Mouse (Mus musculus): ENCODE measurements around the gene Ints13. TPM values are rescaled to one million over a fixed set of nuclear protein-coding genes. Genes with fewer than 3 reads are reported as not detected.

The Ints13 gene
- total and polyA plus RNA-seq, 3 experiments = 8.5 to 18.2 (median 17.8) TPM

DNA sequence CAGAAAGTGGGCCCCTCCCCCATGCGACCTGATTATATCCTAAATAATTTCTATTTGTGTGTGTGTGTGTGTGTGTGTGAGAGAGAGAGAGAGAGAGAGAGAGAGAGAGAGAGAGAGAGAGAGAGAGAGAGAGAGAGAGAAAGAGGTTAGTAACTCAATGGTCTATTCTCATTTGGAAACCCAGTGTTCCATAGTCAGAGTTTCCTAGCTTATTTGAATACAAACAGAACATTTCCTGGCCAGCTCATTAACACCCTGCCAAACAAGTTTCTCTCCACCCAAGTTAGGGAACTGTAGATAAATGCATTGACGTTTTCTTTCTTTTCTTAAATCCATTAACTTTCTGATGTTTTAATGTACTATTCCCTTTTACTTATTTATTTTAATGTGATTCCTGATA, 39.6 kb downstream of the Ints13 start:
- no peak for DNase-seq
- Histone ChIP-seq H3K4me1 (ENCODE audit: control insufficient read depth, insufficient read depth, low read length) (peaks cover 3% of the 10 kb centered on the region; the same call in 1 of the 2 replicates), H3K9ac (ENCODE audit: low read depth, low read length) (no peak overlapping the region), H3K36me3 (ENCODE audit: control insufficient read depth, insufficient read depth, low read length) (no peaks in the 10 kb centered on the region), H3K4me3 (no peak overlapping the region), H3K79me2 (replicated peaks; ENCODE audit: control insufficient read depth, insufficient read depth, low read length) (no peaks in the 10 kb centered on the region), H3K27me3 (ENCODE audit: control insufficient read depth, insufficient read depth, low read length) (no peaks in the 10 kb centered on the region), H3K27ac (no peak overlapping the region; the same call in 1 of the 2 replicates)
- TF ChIP-seq CTCF (IDR thresholded peaks at IDR 0.05) = no peak
- TF ChIP-seq POLR2A (IDR thresholded peaks at IDR 0.05; ENCODE audit: insufficient read depth, low read depth, low read length) = no peak
- no peak for TF ChIP-seq EP300 (IDR thresholded peaks at IDR 0.05; ENCODE audit: insufficient read depth, low read depth, low read length)
- whole genome bisulfite sequencing = 46% methylated on average over 2 of the region's 2 CpGs
- intact Hi-C loops (cut with DNase I) = no loop called here

DNA sequence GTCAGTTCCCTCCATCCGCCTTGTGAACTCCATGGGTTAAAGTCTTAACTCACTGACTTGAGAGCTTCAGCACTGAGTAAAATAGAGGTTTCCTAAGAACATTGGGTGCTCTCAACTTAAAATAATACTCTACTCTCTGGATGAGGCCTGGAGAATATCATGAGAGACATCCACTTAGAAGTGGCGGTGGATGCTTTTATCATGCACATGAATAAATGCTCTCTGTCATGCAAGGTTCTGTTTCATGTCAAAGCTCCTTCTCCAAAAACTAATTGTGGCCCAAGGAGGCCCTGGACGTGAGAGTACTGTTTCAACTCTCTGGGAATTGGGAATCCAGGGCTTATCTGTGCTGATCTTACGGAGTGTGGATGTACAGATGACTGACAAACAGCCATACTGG, 40.5 kb downstream of the Ints13 start:
- intact Hi-C loops (cut with DNase I) = no loop called here
- TF ChIP-seq CTCF (IDR thresholded peaks at IDR 0.05) (no peak), POLR2A (IDR thresholded peaks at IDR 0.05; ENCODE audit: insufficient read depth, low read depth, low read length) (no peak), EP300 (IDR thresholded peaks at IDR 0.05; ENCODE audit: insufficient read depth, low read depth, low read length) (no peak)
- WGBS = 87% methylated on average over 4 of the region's 4 CpGs
- no peak overlapping the region; the same call in 1 of the 2 replicates for H3K27ac ChIP-seq
- H3K79me2 ChIP-seq (replicated peaks; ENCODE audit: control insufficient read depth, insufficient read depth, low read length) = no peaks in the 10 kb centered on the region
- DNase-seq = no peak
- H3K4me1 ChIP-seq (ENCODE audit: control insufficient read depth, insufficient read depth, low read length) = peaks cover 3% of the 10 kb centered on the region; the same call in 1 of the 2 replicates
- H3K36me3 ChIP-seq (ENCODE audit: control insufficient read depth, insufficient read depth, low read length) = no peaks in the 10 kb centered on the region
- no peak overlapping the region for H3K9ac ChIP-seq (ENCODE audit: low read depth, low read length)
- H3K4me3 ChIP-seq = no peak overlapping the region
- no peaks in the 10 kb centered on the region for H3K27me3 ChIP-seq (ENCODE audit: control insufficient read depth, insufficient read depth, low read length)

DNA sequence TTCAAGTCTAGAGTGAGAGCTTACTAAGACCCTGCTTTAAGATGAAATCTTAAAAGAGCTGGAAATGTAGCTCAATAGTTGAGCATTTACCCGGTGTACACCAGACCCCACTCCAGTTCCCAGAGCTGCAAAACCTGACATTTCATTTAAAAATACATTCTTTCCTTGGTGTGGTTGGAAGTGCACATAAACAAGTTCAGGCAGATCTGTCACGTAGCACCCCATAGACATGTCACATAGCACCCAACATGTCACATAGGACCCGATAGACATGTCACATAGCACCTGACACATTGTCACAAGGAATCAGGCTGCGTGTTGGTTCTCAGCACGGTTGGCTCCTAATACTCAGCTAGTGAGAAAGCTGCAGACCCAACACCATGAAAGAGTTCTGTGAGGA, 42.1 kb downstream of the Ints13 start:
- Histone ChIP-seq H3K36me3 (ENCODE audit: control insufficient read depth, insufficient read depth, low read length) (no peaks in the 10 kb centered on the region), H3K27ac (no peak overlapping the region), H3K9ac (ENCODE audit: low read depth, low read length) (no peak overlapping the region), H3K79me2 (replicated peaks; ENCODE audit: control insufficient read depth, insufficient read depth, low read length) (no peaks in the 10 kb centered on the region), H3K4me1 (ENCODE audit: control insufficient read depth, insufficient read depth, low read length) (peaks cover 8% of the 10 kb centered on the region), H3K27me3 (ENCODE audit: control insufficient read depth, insufficient read depth, low read length) (no peaks in the 10 kb centered on the region), H3K4me3 (no peak overlapping the region)
- no peak for DNase-seq
- intact Hi-C loops (cut with DNase I) = no loop called here
- 86% methylated on average over 5 of the region's 5 CpGs for WGBS
- TF ChIP-seq EP300 (IDR thresholded peaks at IDR 0.05; ENCODE audit: insufficient read depth, low read depth, low read length) = no peak
- TF ChIP-seq POLR2A (IDR thresholded peaks at IDR 0.05; ENCODE audit: insufficient read depth, low read depth, low read length) = no peak
- no peak for TF ChIP-seq CTCF (IDR thresholded peaks at IDR 0.05)

DNA sequence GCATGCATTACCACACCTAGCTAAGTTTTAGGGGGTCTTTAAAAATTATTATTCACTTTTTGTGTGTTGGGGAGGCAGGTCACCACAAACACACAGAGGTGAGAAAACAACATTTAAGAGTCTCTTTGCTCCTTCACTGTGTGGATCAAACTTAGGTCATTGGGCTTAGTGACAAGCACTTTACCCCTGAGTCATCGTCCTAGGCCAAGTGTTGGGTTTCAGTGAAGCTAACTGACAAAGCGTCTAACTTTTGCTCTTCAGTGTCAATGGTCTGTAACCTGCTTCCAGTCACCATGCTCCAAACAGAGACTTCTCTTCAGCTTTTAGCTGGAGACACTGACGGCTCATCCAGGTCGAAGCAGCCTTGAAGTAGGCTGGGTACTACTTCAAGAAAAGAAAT, 44.5 kb downstream of the Ints13 start:
- Histone ChIP-seq H3K36me3 (ENCODE audit: control insufficient read depth, insufficient read depth, low read length) (no peaks in the 10 kb centered on the region), H3K4me3 (no peak overlapping the region), H3K27me3 (ENCODE audit: control insufficient read depth, insufficient read depth, low read length) (no peaks in the 10 kb centered on the region), H3K27ac (no peak overlapping the region), H3K4me1 (ENCODE audit: control insufficient read depth, insufficient read depth, low read length) (peaks cover 8% of the 10 kb centered on the region), H3K79me2 (replicated peaks; ENCODE audit: control insufficient read depth, insufficient read depth, low read length) (no peaks in the 10 kb centered on the region), H3K9ac (ENCODE audit: low read depth, low read length) (no peak overlapping the region)
- 86% methylated on average over 4 of the region's 4 CpGs for WGBS
- TF ChIP-seq POLR2A (IDR thresholded peaks at IDR 0.05; ENCODE audit: insufficient read depth, low read depth, low read length) (no peak), CTCF (IDR thresholded peaks at IDR 0.05) (no peak), EP300 (IDR thresholded peaks at IDR 0.05; ENCODE audit: insufficient read depth, low read depth, low read length) (no peak)
- intact Hi-C loops (cut with DNase I) = no loop called here
- no peak for DNase-seq

DNA sequence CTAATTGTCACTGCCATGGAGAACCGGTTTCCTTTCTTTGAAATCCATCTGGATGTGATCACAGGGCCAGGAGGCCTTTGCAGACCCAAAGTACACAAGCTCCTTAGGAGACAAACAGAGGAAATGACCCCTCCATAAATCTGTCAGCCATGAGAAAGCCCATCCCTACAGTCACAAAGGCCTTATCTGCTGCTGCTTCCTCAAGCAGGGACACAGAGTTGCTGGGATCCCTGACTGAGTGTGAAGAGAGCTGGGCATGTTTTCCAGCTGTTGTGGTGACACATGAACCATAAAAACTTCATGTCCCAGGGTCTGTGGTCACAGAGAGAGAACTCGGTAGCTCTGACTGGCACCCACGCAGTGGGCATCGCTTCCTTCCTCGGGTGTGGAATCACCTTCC, 46.9 kb downstream of the Ints13 start:
- DNase-seq = no peak
- no peak overlapping the region for H3K9ac ChIP-seq (ENCODE audit: low read depth, low read length)
- WGBS = 43% methylated on average over 5 of the region's 5 CpGs
- H3K27me3 ChIP-seq (ENCODE audit: control insufficient read depth, insufficient read depth, low read length) = no peaks in the 10 kb centered on the region
- peaks cover 6% of the 10 kb centered on the region for H3K4me1 ChIP-seq (ENCODE audit: control insufficient read depth, insufficient read depth, low read length)
- no peaks in the 10 kb centered on the region for H3K79me2 ChIP-seq (replicated peaks; ENCODE audit: control insufficient read depth, insufficient read depth, low read length)
- H3K27ac ChIP-seq = peak overlapping the region; percentile 36; the same call in 1 of the 2 replicates
- H3K36me3 ChIP-seq (ENCODE audit: control insufficient read depth, insufficient read depth, low read length) = no peaks in the 10 kb centered on the region
- TF ChIP-seq CTCF (IDR thresholded peaks at IDR 0.05) = no peak
- 0 out of 2 replicates have a peak, but pooled peaks have one; percentile 31 for TF ChIP-seq POLR2A (IDR thresholded peaks at IDR 0.05; ENCODE audit: insufficient read depth, low read depth, low read length)
- TF ChIP-seq EP300 (IDR thresholded peaks at IDR 0.05; ENCODE audit: insufficient read depth, low read depth, low read length) = peak; percentile 77
- H3K4me3 ChIP-seq = no peak overlapping the region
- intact Hi-C loops (cut with DNase I) = no loop called here

DNA sequence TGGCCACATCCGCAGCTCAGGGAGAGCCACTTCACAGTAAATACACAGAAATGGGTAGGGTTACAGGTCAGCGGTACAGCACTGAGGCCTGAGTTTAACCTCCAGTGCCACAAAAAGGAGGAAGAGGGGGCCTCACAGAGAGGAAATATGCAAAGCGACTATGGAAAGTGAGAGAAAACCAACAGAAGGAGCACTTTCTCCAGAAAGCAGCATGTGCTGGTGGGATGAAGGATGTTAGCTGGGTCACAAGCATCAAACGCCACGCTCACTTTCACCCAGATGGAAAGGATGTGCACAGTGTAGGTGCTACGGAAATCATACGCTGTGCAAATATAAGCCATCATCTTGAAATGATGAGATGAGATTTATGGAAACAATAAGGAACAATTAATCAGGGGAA, 47.3 kb downstream of the Ints13 start:
- Histone ChIP-seq H3K27me3 (ENCODE audit: control insufficient read depth, insufficient read depth, low read length) (no peaks in the 10 kb centered on the region), H3K36me3 (ENCODE audit: control insufficient read depth, insufficient read depth, low read length) (no peaks in the 10 kb centered on the region), H3K4me1 (ENCODE audit: control insufficient read depth, insufficient read depth, low read length) (peaks cover 6% of the 10 kb centered on the region), H3K79me2 (replicated peaks; ENCODE audit: control insufficient read depth, insufficient read depth, low read length) (no peaks in the 10 kb centered on the region), H3K4me3 (no peak overlapping the region), H3K27ac (peak overlapping the region; percentile 9; the same call in 1 of the 2 replicates), H3K9ac (ENCODE audit: low read depth, low read length) (no peak overlapping the region)
- TF ChIP-seq CTCF (IDR thresholded peaks at IDR 0.05) = no peak
- no peak for TF ChIP-seq POLR2A (IDR thresholded peaks at IDR 0.05; ENCODE audit: insufficient read depth, low read depth, low read length)
- TF ChIP-seq EP300 (IDR thresholded peaks at IDR 0.05; ENCODE audit: insufficient read depth, low read depth, low read length) = no peak
- intact Hi-C loops (cut with DNase I) = no loop called here
- 66% methylated on average over 7 of the region's 7 CpGs for WGBS
- no peak for DNase-seq

All from heart, adult 2 months (tissue).